Mouse (Mus musculus) ES-E14 (cell line): ENCODE measurements around the gene Zfp59.

Source experiments
- CHD2 ChIP-seq: IDR thresholded peaks from 2 replicates; pipeline ENCODE4 v1.6.1; 2014; ENCODE audit warnings: mild to moderate bottlenecking, low read depth, low read length, inconsistent platforms
- HCFC1 ChIP-seq: IDR thresholded peaks from 2 replicates; pipeline ENCODE4 v1.6.1; 2012; ENCODE audit warnings: low read length, inconsistent platforms, borderline replicate concordance; ENCODE audit not compliant: insufficient read depth
- MAFK ChIP-seq: IDR thresholded peaks from 2 replicates; pipeline ENCODE4 v1.6.1; 2014; ENCODE audit warnings: mild to moderate bottlenecking, low read depth, low read length, inconsistent platforms; ENCODE audit not compliant: insufficient read depth

DNA sequence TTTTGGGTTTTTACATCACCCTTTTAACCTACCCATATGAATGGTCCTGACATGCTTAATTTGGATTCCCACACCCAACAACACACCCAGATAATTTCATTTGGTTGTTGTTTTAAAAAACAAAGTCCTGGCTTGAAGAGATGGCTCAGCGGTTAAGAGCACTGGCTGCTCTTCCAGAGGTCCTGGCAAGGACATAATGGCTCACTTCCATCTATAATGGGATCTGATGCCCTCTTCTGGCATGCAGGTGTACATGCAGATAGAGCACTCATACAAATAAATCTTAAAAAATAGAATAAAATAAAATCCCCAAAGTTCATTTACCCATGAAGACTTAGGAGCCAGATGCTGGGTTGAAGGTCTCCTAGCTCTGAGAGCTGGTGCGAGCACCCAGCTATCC is 37.3 kb upstream of the Zfp59 start:
- TF ChIP-seq MAFK (no peak), CHD2 (no peak), HCFC1 (no peak)
